Mouse (Mus musculus) kidney, adult 2 months (tissue): ENCODE data around the gene Vmn2r113. TPM values are rescaled to one million over a fixed set of nuclear protein-coding genes. Genes with fewer than 3 reads are reported as not detected.
"Not testable (repeated sequence)": the region's sequence is repeated elsewhere in the genome, so short reads cannot be mapped to it uniquely, and the experiment has no call there.

Source experiments
- DNase-seq: peaks from one replicate; pipeline ENCODE4 v3.0.0; 2021
- H3K27ac ChIP-seq: fragments of 200-500 bp; 2 replicates; pipeline ENCODE4 v1.5.1; 2012; ENCODE audit warnings: low read depth, low read length, control low read depth, inconsistent platforms; ENCODE audit not compliant: insufficient read depth
- H3K27me3 ChIP-seq: fragments of 200-500 bp; replicated peaks from 2 replicates; pipeline ENCODE4 v1.6.1; 2012; ENCODE audit warnings: mild to moderate bottlenecking, moderate library complexity, low read length, inconsistent platforms; ENCODE audit not compliant: control insufficient read depth, insufficient read depth
- H3K36me3 ChIP-seq: fragments of 200-500 bp; 2 replicates; pipeline ENCODE4 v1.6.1; 2012; ENCODE audit warnings: mild to moderate bottlenecking, moderate library complexity, low read length, inconsistent platforms; ENCODE audit not compliant: control insufficient read depth, insufficient read depth
- H3K4me1 ChIP-seq: fragments of 200-500 bp; 2 replicates; pipeline ENCODE4 v1.6.1; 2011; ENCODE audit warnings: low read length; ENCODE audit not compliant: control insufficient read depth, insufficient read depth
- H3K4me3 ChIP-seq: fragments of 200-500 bp; 2 replicates; pipeline ENCODE4 v1.5.1; 2011; ENCODE audit warnings: mild to moderate bottlenecking, low read depth, low read length, control low read depth; ENCODE audit not compliant: insufficient read depth
- WGBS: fragments of 180-500 bp; shearing (Covaris S2); methylation state at CpG from one replicate; pipeline ENCODE4 v1.1.7; 2018; 5-methylcytosine and 5-hydroxymethylcytosine counted together
- polyA plus RNA-seq: library from polyadenylated mRNA; depleted of rRNA; stranded (reverse); fragments of >200 nt; gene quantifications from 2 replicates; pipeline ENCODE4 v1.2.3, GENCODE M21; 2012; rRNA removed

Gene Vmn2r113
- polyA plus RNA-seq: not detected in 2 replicates

DNA sequence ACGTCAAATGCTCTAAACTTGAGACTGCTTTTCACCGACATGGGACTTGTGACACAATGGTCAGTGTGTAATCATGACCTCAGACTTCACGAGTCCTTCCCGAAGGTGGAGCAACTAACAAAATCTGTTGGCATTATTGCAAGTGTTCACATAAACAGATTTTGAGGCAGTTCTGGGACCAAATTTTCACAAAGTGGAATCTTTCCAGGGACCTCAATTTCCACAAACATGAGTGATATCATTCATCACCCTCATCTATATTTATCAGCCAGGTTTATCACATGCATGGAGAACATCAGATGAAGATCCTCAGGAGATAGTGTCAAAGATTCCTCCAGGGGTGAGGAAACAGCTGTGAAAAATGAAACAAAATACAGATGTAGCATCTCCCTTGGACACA lies at the start of gene Vmn2r113:
Vmn2r113 (plus strand) TSS at position 301 of the 400 bp plus-strand sequence.
- DNase-seq, H3K27ac ChIP-seq, H3K4me3 ChIP-seq, H3K27me3 ChIP-seq, H3K4me1 ChIP-seq, H3K36me3 ChIP-seq: not testable (repeated sequence)
- no CpG with 5 or more reads among the region's 4 CpGs for WGBS

Other genes with a start within 250 kb of the Vmn2r113 start
- 1.7 and 2.0 TPM in 2 replicates for gene Zfp945, start 75.8 kb upstream of the Vmn2r113 start, polyA plus RNA-seq
- gene Vmn2r-ps130, start 118.2 kb downstream of the Vmn2r113 start, polyA plus RNA-seq: not detected in 2 replicates